In genomic region chr14:76658952-76659502, GRCm38 (mm10) we compare ENCODE assay signal across 9 mouse cellular contexts.
A peak's percentile ranks its signal among the peaks of the same experiment; 100 is the strongest.
DNase-seq lines count a peak whose midpoint lies in the region; ATAC-seq and TF ChIP-seq lines count a peak whose summit lies in the region.
"Had no signal": no experiment of that assay in that cellular context is flagged by ENCODE, and none has a peak within 500 bp of the region (broad histone marks: within the 10 kb centered on the region; RNA-seq: fewer than 3 reads in every experiment).

No protein-coding gene starts in this region.

- no peak for TF ChIP-seq EP300 in stomach, postnatal 0 days (optimal IDR thresholded peaks at IDR 0.05)

- no peak overlapping the region for H3K4me3 ChIP-seq in lung, embryonic 15.5 days
- H3K4me3 ChIP-seq in stomach, postnatal 0 days (ENCODE audit: low read depth, low read length): no peak overlapping the region

- ATAC-seq in lung, embryonic 15.5 days (ENCODE audit: borderline replicate concordance, extremely low read depth, low FRiP score, low TSS enrichment): peak; percentile 27; the same call in 1 of the 2 replicates
- ATAC-seq in stomach, postnatal 0 days (ENCODE audit: low FRiP score, low TSS enrichment): peak; percentile 34; the same call in 1 of the 2 replicates

- peaks cover 42% of the 10 kb centered on the region for H3K4me1 ChIP-seq in lung, embryonic 15.5 days
- H3K4me1 ChIP-seq in stomach, postnatal 0 days (replicated peaks; ENCODE audit: control insufficient read depth, insufficient read depth): peaks cover 3% of the 10 kb centered on the region; the same call in 1 of the 2 replicates

- peak overlapping the region; percentile 65 for H3K27ac ChIP-seq in lung, embryonic 15.5 days
- H3K27ac ChIP-seq in stomach, postnatal 0 days (replicated peaks): 0 out of 2 replicates have a peak overlapping the region, but pooled peaks have one; percentile 5

- no peaks in the 10 kb centered on the region for H3K36me3 ChIP-seq in lung, embryonic 15.5 days
- no peaks in the 10 kb centered on the region for H3K36me3 ChIP-seq in stomach, postnatal 0 days (ENCODE audit: control insufficient read depth, insufficient read depth, low read length)

- TF ChIP-seq CTCF in stomach, postnatal 0 days (IDR thresholded peaks at IDR 0.05; ENCODE audit: low read depth): no peak

- no peaks in the 10 kb centered on the region for H3K9me3 ChIP-seq in lung, embryonic 15.5 days
- H3K9me3 ChIP-seq in stomach, postnatal 0 days (ENCODE audit: control insufficient read depth, low read length): no peaks in the 10 kb centered on the region

- H3K9ac ChIP-seq in lung, embryonic 15.5 days: no peak overlapping the region
- H3K9ac ChIP-seq in stomach, postnatal 0 days (ENCODE audit: low read length): no peak overlapping the region
- H3K9ac ChIP-seq: liver, postnatal 0 days had no signal

- 34% methylated on average over 15 of the region's 15 CpGs for WGBS in lung, embryonic 15.5 days
- 53% methylated on average over 15 of the region's 15 CpGs for WGBS in stomach, postnatal 0 days

- H3K27me3 ChIP-seq in lung, embryonic 15.5 days: no peaks in the 10 kb centered on the region
- H3K27me3 ChIP-seq in stomach, postnatal 0 days (ENCODE audit: control insufficient read depth, insufficient read depth, low read length): no peaks in the 10 kb centered on the region

- no peak for DNase-seq in lung, adult 18-20 months
- peak; percentile 23 for DNase-seq in adrenal gland, postnatal 25 days
- DNase-seq in cerebellum, postnatal 14 days: peak; percentile 31 to 36
- no peak for DNase-seq in stomach, postnatal 0 days (ENCODE audit: low spot score)
- no peak for DNase-seq in layer of hippocampus, adult 11-12 months (ENCODE audit: low spot score)
- no peak for DNase-seq in urinary bladder, postnatal 4 days (ENCODE audit: low spot score in 2 of 2)
- DNase-seq: kidney, adult 18-20 months; liver, postnatal 0 days had no signal

- H3K4me2 ChIP-seq in lung, embryonic 15.5 days: no peak overlapping the region
- no peak overlapping the region for H3K4me2 ChIP-seq in stomach, postnatal 0 days (replicated peaks; ENCODE audit: low read depth)

Comparison
In these comparisons a context has a peak if more than half of its experiments do, and no peak if none do; other contexts are left out.
1. DNase-seq: peak in adrenal gland, postnatal 25 days (single experiment) and cerebellum, postnatal 14 days (2 of 2); none in lung, adult 18-20 months (0 of 2), stomach, postnatal 0 days (single experiment), layer of hippocampus, adult 11-12 months (single experiment) and urinary bladder, postnatal 4 days (0 of 2).